Mouse (Mus musculus): Measurements from ENCODE around the gene Farp2. TPM values are rescaled to one million over a fixed set of nuclear protein-coding genes. Genes with fewer than 3 reads are reported as not detected.

Gene Farp2
- total RNA-seq, 2 experiments from 2014 or later: 8.7 to 8.9 TPM

DNA sequence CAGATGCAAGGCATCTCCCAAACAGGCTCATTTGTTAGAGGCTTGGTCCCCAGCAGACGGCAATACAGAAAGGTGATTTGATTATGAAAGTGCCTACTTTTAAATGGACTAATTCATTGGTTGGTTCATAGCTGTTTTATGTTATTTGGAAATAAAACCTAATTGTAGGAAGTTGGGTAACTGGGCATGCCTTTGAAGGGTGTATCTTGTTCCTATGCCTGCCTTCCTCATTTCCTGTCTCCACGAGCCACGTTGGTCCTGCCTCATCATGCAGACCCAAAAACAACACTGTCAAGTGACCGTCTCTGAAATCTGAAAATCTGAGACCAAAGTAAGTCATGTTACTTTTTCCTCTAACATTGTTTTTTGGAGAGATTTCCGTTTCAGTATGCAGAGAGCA, 39.5 kb downstream of the Farp2 start:
- intact Hi-C loops (cut with DNase I): no loop called here
- no peak for DNase-seq

DNA sequence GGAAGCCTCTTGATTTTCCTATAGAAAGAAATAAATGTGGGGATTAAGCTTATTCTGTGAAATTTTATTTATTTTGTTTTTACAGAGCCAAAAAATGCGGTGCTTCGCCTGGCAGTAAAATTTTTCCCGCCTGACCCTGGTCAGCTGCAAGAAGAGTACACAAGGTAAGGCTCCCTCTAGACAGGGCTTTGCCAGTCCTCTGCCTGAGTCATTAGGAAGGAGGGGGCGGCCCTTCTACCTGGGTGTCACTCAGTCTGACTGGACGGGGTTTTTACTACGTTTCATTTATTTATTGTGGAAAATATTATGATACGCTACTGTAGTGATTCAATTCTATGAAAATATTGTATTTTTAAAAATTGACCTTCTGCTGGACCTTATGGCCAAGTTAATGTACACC, 51.3 kb downstream of the Farp2 start:
- no peak for DNase-seq

DNA sequence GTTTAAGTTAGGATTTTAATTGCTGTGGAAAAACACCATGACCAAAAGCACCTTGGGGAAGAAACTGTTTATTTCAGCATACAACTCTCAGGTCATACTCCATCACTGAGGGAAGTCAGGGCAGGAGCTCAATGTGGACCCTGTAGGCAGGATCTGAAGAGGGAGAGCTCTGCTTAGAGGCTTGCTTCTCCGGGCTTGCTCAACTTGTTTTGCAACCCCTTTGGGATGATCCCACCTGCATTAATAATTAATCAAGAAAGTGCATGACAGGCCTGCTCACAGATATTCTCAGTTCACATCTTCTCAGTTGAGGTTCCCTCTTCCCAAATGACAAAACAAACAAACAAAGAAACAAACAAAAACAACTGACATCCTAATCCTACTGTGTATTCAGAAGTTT, 51.8 kb downstream of the Farp2 start:
- intact Hi-C loops (cut with DNase I): no loop called here
- no peak for DNase-seq

More for the DNA sequence above, 51.3 kb downstream of the Farp2 start:
- intact Hi-C loops (cut with DNase I): no loop called here

DNA sequence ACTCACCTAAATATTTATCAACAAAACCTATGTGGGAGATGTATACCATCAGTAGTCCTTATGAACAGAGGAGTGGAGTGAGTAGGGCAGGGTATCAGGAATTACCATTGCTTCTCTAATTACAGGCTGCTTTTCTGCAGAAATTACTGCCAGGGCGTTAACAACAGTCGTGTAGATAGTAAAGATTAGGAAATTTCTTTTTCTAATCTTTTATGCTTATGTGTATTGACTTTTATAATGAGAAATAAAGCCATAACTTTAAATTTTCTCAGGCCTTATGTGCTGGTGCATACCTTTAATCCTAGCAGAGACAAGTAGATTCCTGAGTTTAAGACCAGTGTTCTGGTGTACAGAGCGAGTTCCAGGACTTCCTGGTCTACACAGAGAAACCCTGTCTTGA, 52.9 kb downstream of the Farp2 start:
- intact Hi-C loops (cut with DNase I): no loop called here

DNA sequence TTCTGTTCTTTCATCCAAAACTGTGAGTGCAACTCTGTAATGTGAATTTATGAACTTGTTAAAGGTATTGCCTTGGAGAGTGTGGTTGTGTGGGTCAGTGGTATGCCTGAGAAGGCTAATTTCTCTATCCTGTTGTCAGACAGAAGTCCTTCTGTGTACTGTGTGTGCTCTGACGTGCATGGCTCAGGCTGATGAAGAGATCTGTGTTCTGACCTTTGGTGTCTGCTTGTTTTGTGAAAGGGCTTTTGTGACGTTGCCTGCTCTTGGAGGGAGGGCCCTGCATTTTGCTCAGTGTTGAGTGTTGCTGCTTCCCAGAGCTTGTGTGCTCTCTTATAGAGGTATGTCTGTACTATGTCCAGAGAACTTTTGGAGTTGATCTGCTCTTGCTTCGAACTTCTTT, 55.1 kb downstream of the Farp2 start:
- DNase-seq: no peak
- intact Hi-C loops (cut with DNase I): no loop called here

More for the DNA sequence above, 52.9 kb downstream of the Farp2 start:
- no peak for DNase-seq

DNA sequence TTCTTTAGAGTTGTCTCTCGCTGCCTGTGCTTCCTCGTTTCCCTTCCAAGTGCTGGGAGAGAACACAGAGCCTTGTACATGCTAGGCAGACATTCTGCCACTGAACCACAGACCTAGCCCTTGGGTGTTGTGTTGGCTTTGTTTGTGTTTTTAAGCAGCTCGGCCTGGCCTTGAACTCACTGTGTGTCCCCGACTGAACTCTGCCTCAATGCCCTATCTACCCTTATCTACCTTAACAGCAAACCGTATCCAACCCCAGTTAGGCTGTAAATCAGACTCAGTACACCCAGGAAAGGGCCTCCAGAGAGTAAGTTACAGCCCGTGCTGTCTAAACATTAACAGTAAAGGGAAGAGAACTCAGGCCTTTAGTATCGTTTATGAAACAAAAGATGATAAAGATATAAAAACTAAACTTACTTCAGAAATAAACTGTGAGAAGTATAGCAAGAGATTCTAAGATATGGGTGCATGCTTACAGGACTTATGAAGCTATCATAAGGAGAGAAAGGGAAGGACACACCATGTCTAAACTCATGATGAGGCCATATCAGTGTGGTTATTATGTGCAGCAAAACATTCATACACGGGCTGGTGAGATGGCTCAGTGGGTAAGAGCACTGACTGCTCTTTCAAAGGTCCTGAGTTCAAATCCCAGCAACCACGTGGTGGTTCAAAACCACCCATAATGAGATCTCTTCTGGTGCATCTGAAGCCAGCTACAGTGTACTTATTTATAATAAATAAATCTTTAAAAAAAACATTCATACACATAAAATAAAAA, 56.0 kb downstream of the Farp2 start:
- intact Hi-C loops (cut with DNase I): no loop called here
- no peak for DNase-seq

DNA sequence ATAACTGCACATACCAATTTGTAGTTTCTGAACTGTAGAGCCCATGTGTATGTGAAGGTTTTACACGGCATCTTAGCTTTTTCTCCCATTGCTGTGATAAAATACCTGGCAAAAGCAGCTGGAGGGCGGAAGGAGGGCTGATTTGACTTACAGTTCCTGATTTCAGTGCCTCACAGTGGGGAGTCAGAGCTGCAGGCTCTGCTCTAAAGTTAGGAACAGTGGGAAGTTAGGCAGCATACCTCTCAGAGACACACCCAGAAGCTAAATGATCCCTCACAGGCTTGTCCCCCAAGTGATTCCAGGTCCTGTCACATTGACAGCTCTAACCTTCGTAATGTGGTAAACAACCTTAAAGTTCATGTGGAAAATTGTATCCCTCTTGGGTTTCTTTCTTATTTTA, 65.2 kb downstream of the Farp2 start:
- no peak for DNase-seq
- intact Hi-C loops (cut with DNase I): no loop called here

DNA sequence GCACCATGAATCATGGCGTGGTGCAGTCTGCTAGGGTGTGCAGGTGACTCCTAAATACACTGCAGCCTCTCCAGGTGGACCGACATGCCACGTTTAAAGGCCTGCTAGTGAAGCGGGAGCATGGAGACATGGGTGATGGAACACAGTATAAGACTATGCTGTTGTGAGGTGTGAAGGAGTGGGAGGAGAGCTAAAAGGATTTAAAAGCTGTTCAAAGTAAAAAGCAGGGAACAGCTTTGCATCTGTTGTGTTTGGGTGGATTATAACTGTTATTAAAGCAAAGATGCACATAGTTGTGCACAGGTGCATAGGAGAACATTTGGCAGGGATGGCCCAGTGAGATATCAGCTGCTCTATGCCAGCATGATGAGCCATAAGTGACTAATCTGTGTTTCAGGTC, 66.0 kb downstream of the Farp2 start:
- DNase-seq: no peak
- intact Hi-C loops (cut with DNase I): no loop called here

DNA sequence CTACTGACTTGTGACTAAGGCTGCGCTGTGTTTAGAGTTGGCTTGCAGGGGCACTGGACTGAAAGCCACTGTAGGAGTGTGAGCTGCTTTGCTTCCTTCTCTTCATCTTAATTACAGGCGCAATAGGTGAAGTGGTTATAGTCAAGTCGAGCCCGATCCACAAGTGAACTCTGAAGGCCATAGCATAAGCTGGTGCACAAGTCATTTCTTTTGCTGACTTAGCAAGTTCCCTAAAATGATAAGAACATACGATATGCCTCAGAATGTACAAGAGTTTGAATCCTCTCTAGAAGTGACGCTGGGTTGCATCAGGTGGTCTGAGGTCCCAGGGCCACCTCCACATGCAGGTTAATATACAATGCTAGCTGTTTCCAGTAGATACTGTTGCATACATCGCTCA, 69.7 kb downstream of the Farp2 start:
- DNase-seq: no peak
- intact Hi-C loops (cut with DNase I): no loop called here

DNA sequence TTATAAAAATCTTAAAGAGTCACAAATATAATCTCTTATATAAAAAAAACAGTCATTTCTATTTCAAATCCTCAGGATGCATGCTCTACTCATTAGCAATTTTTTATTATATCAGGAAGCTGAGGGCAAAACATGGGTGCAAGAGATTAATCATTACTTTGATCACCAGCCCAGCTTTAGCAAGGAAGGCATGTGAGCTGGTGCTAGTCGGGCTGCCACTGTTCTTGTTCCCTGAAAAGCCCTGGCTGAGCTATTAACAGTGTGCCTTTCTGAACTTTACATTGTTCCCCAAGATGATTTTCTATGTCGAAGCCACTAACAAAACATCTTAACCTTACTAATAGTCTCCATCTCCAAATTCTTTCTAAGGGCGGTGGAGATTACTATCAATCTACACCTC, 76.5 kb downstream of the Farp2 start:
- DNase-seq: no peak
- intact Hi-C loops (cut with DNase I): no loop called here

DNA sequence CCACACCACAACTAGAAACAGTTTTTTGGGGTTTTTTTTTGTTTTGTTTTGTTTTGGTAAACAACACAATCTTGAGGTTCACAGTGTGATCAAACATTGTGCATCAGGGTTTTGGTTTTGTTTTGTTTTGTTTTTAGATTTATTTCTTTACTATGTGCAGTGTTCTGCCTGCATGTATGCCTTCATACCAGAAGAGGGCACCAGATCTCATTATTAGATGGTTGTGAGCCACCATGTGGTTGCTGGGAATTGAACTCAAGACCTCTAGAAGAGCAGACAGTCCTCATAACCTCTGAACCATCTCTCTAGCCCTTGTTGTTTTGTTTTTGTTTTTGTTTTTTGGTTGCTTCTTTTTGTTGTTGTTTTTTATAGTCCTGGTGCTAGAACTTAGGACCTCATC, 82.1 kb downstream of the Farp2 start:
- DNase-seq: no peak
- intact Hi-C loops (cut with DNase I): no loop called here

DNA sequence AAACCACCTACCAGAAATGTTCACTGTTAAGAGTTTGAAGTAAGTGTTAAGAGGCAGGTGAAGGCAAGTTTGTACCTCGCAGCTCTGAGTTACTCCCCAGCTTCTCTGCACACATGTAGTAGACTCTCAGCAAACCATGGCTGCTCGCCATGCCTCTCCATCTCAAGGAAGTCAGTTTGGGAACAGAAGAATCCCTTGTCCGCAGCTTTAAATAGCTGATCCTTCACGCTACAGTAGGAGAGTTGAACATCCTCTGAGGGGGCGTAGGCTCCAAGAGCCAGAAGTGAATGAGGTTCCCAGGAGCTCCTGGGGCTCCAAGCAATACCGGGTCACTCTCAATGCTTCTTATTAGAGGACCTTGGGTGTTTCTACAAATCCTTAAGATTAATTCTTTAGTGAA, 84.0 kb downstream of the Farp2 start:
- intact Hi-C loops (cut with DNase I): no loop called here
- no peak for DNase-seq

DNA sequence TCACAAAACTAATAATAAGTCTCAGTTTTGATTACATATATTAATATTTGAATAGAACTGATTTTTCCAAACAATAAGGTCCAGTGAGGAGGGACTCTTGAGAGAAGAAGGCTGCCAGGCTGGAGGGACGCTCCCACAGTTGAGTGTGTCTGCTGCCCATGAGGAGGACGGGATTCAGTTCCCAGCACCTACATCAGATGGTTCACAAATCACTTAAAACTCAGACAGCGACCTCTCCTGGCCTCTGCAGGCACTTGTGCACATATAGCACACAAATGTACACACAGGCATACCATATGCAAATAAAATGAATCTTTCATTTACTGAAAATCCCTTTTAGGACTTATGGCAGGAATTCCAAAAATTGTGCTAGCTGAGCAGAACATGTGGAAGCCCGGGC, 91.0 kb downstream of the Farp2 start:
- intact Hi-C loops (cut with DNase I): no loop called here
- DNase-seq: no peak

DNA sequence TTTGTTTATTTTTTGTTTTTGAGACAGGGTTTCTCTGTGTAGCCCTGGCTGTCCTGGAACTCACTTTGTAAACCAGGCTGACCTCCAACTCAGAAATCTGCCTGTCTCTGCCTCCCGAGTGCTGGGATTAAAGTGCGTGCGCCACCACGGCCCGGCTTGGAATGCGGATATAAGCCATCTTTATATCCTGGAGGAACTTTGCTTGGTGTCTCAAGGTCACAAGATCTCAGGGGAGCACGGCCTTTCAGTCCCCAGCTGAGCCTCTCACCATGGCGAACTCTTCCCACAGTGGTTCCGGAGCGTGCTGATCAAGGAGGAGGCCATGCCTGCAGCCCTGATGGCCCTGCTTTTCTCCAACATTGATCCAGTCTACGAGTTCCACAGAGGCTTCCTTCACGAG, 92.0 kb downstream of the Farp2 start:
- intact Hi-C loops (cut with DNase I): no loop called here
- DNase-seq: no peak

DNA sequence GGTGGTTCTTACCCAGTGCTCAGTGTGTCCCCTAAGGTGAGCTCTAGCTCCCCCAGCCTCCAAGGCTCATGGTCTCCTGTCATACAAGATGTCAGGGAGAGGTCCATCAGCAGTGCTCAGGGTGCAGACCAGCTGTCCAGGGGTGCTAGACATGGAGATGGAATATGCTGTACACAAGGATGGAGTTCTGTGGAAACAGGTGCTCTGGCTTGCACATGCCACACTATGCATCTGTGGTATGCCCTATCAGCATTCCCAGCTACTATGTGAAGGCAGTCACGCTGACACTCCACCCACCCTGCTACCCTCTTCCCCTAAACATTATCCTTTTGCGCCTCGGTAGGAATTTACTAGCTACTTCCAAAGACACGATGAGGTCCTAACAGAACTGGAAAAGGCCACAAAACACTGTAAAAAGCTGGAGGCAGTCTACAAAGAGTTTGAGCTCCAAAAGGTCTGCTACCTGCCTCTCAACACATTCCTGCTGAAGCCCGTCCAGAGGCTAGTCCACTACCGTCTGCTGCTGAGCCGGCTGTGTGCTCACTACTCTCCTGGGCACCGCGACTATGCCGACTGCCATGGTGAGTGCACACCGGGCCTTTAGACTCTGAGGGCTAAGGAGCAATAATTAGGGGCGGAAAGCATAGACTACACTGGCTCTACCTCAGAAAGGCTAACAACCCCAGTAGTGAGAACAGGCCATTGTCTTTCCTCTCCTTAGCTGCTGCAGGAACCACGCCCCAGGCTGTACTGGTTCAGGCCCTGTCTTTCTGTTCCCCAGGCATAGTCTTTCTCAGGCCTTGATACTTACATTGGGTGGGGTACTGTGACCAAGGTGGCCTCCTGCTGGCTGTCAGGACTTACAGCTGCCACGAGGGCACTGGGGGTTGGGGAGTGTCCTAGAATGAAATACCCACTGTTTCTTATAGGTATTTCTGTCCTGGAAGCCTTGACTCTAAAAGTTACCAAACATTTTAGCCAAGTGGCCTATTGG, 95.5 kb downstream of the Farp2 start:
- intact Hi-C loops (cut with DNase I): no loop called here
- DNase-seq: no peak

DNA sequence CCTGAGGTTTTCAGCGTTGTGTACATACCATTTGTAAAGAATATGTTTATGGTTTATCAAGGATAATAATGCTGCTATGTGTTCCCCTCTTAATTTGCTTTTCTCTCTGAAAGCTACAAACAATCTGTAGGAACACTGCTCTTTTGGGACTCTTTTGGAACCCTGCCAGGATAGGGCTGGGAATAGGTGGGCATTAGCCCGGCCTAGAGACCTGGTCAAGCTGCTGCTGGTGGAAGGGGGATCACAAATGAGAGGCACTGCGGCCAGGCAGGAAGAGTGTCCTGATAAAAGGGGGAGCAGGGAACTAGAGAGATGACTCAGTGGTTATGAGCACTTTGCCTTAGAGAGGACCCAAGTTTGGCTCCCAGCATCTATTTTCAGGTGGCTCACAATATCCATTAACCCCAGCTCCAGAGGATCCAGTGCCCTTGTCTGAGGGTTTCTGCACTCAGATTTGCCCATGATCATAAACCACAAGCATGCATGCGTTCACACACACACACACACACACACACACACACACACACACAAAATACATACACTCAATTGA, 96.9 kb downstream of the Farp2 start:
- intact Hi-C loops (cut with DNase I): no loop called here
- DNase-seq: no peak

DNA sequence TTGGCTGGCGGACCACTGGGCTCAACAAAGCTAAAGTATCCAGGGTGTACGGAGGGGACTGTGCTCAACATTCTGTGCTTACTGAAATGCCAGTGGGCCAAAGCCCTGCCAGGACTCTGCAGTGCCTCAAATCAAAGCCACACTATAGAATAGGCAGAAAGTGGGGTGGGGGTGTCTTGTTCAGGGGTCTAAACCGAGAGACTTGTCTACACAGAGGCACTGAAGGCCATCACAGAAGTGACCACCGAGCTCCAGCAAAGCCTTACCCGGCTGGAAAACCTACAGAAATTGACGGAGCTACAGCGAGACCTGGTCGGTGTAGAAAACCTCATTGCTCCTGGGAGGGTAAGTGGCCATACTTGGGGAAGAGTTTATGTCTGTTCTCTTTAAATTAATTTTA, 97.9 kb downstream of the Farp2 start:
- intact Hi-C loops (cut with DNase I): no loop called here
- no peak for DNase-seq

DNA sequence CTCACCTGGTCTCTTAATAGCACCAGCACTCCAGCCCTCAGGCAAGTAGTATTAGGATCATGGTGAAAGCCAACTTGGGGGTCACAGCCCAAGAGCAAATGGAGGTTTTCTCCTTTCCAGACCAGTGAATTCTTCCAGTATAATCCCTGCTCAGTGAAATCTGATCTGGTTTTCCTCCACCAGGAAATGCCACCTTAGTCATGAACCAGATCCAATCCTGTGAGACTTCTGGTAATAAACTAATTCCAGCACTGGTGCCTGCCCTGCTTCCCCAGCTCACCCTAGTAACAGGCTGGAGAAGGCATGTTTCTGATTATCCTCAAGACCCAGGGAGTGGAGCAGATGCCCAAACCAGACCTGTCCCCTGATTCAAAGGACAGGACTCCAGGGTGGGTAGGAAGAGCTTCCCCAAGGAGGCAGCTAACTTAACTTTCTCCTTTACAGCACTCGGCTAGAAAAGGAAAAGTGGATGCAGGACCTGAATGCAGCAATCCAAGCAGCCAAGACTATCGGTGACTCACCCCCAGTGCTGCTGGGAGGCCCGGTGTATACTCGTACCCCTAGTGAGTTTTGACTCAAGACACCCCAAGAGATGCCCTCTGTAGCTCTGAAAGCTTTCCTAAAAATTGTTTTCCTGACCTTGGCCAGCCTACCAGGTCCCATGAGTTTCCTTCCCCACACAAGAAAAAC, 106.3 kb downstream of the Farp2 start:
- intact Hi-C loops (cut with DNase I): no loop called here
- DNase-seq: no peak

DNA sequence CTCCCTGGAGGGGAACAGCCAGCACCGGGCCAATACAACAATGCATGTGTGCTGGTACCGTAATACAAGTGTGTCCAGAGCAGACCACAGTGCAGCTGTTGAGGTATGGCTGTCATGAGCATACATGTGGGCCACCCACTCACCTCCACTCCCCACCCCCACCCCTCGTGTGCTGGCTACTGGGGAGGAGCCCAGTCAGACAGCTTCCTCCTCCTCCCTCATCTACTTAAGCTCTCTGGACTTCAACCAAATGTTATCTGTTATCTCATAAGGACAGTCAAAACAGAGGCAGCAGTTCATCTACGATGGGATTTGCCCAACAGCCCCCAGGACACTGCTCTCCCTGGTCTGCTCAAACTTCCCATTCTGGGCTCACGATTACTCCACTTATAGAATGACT, 107.1 kb downstream of the Farp2 start:
- intact Hi-C loops (cut with DNase I): no loop called here

DNA sequence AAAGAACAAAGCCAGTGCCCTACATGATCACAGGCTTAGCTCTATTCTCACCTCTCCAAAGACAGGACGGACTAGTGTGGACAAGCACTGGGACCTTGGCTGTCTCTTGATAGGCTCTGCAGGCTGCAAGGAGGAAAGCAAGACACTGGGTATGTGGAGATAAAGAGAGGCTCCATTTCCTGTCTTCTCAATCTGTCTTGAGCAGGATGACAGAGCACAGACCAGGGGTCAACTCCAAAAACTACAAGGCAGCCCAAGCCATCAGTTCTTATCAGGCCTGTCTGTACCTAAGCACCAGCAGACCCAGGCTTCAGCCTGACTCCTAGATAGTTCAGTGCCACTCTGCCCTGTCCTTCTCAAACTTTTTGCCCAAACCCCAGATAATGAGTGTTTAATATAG, 112.6 kb downstream of the Farp2 start:
- DNase-seq: no peak
- intact Hi-C loops (cut with DNase I): no loop called here

More for the DNA sequence above, 107.1 kb downstream of the Farp2 start:
- DNase-seq: no peak

DNA sequence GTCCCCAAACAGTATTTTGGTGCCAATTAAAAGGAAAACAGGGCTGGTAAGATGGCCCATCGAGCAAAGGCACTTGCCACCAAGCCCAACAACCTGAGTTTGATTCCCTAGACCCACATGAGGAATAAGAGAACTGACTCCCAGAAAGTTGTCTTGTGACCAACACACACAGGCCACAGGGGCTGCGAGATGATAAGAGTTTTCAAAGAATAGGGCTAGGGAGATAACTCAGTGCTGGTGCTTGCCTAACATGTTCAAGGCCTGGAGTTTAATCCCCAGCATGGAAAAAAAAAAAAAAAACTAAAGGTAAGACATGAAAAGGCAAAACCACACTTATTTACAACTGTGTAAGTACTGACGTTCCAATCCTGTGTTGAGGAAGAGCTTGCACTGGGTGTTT, 118.9 kb downstream of the Farp2 start:
- intact Hi-C loops (cut with DNase I): no loop called here
- DNase-seq: no peak
